Mouse (Mus musculus) G1E (cell line): ENCODE results near the gene Mybph.

Experiments
- CTCF ChIP-seq: IDR thresholded peaks from 2 replicates; pipeline ENCODE4 v1.5.1; 2012; ENCODE audit warnings: low read depth, low read length, inconsistent platforms, mixed read lengths
- GATA1 ChIP-seq: IDR thresholded peaks from 2 replicates; pipeline ENCODE4 v1.6.1; 2012; ENCODE audit warnings: borderline replicate concordance, low read length, inconsistent platforms, mixed read lengths
- GATA2 ChIP-seq: IDR thresholded peaks from 2 replicates; pipeline ENCODE4 v1.6.1; 2012; ENCODE audit warnings: low read depth, low read length, inconsistent platforms, borderline replicate concordance
- POLR2AphosphoS5 ChIP-seq: IDR thresholded peaks from 2 replicates; pipeline ENCODE4 v1.6.1; 2012; ENCODE audit warnings: low read depth, low read length, inconsistent platforms; ENCODE audit not compliant: insufficient replicate concordance

DNA sequence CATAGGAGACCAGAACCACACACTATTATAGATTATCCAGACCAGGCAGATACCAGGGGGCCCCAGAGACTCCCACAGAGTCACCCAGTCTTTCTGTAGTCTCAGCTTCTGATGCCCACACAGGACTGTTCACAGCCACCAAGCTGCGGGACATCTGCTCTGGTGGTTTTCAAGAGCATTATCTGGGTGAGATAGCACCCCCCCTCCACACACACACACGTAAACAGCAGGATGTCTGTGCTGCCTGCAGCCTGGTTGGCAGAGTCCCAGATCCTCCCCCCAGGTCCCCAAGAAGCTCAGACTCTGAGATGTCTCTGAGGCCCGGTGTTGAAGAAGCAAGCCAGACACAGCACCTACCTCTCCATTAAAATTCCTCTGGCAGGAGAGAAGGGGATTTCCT is 2.3 kb downstream of the Mybph start:
- no peak for TF ChIP-seq CTCF
- no peak for TF ChIP-seq GATA1
- no peak for TF ChIP-seq GATA2
- no peak for TF ChIP-seq POLR2AphosphoS5
